20 mouse cellular contexts compared by ENCODE assay signal in genomic region chr8:47928604-47929185, GRCm38 (mm10).
A peak's percentile ranks its signal among the peaks of the same experiment; 100 is the strongest.
DNase-seq lines count a peak whose midpoint lies in the region; ATAC-seq and TF ChIP-seq lines count a peak whose summit lies in the region.
"Had no signal": no experiment of that assay in that cellular context is flagged by ENCODE, and none has a peak within 500 bp of the region (broad histone marks: within the 10 kb centered on the region; RNA-seq: fewer than 3 reads in every experiment).

No protein-coding gene starts in this region.

- CTCF ChIA-PET in Patski (lab: Charles Lee), result interaction anchor here (0.8 to 4.0 kb wide), 9 partner anchors 11 to 88 kb away, joined by 3 to 18 read pairs (median 3); no protein-coding TSS in a partner anchor

- peaks cover 24% of the 10 kb centered on the region for H3K4me1 ChIP-seq in lung, adult 2 months (ENCODE audit: control insufficient read depth, insufficient read depth, low read length)
- no peaks in the 10 kb centered on the region for H3K4me1 ChIP-seq in ES-Bruce4 (ENCODE audit: control insufficient read depth, insufficient read depth, low read length)
- H3K4me1 ChIP-seq in hindbrain, embryonic 11.5 days (replicated peaks; ENCODE audit: control insufficient read depth, insufficient read depth, low read length), result peaks cover 3% of the 10 kb centered on the region

- no peak for TF ChIP-seq EP300 in ES-Bruce4 (IDR thresholded peaks at IDR 0.05; ENCODE audit: insufficient read depth, low read depth, low read length)

- no peak overlapping the region for H3K4me2 ChIP-seq in hindbrain, embryonic 11.5 days (replicated peaks; ENCODE audit: low read depth, low read length)
- H3K4me2 ChIP-seq: forebrain, embryonic 13.5 days; heart, embryonic 12.5 days; hindbrain, embryonic 15.5 days had no signal

- ATAC-seq in Patski, result no peak
- ATAC-seq in hindbrain, embryonic 11.5 days (ENCODE audit: low FRiP score), result no peak
- ATAC-seq: activated CD4-positive, CD25-positive, alpha-beta regulatory T cell, adult 4 months; forebrain, embryonic 13.5 days; forebrain, postnatal 0 days; intestine, embryonic 16.5 days had no signal

- 58% methylated on average over 12 of the region's 12 CpGs for WGBS in lung, adult 2 months
- WGBS in hindbrain, embryonic 11.5 days, result 90% methylated on average over 12 of the region's 12 CpGs

- H3K9ac ChIP-seq in ES-Bruce4 (ENCODE audit: low read depth, poor library complexity, severe bottlenecking), result no peak overlapping the region
- no peak overlapping the region for H3K9ac ChIP-seq in hindbrain, embryonic 11.5 days (ENCODE audit: low read depth, low read length)
- H3K9ac ChIP-seq: forebrain, embryonic 13.5 days; forebrain, postnatal 0 days; heart, embryonic 12.5 days; hindbrain, embryonic 15.5 days had no signal

- no peaks in the 10 kb centered on the region for H3K9me3 ChIP-seq in ES-Bruce4 (replicated peaks; ENCODE audit: control insufficient read depth, insufficient read depth, low read length, poor library complexity, severe bottlenecking)
- no peaks in the 10 kb centered on the region for H3K9me3 ChIP-seq in hindbrain, embryonic 11.5 days (ENCODE audit: control insufficient read depth, low read length)
- H3K9me3 ChIP-seq: embryonic facial prominence, embryonic 10.5 days; forebrain, embryonic 13.5 days; heart, embryonic 12.5 days; hindbrain, embryonic 10.5 days; hindbrain, embryonic 15.5 days had no signal

- H3K27ac ChIP-seq in ES-Bruce4 (ENCODE audit: insufficient read depth, low read length), result no peak overlapping the region
- H3K27ac ChIP-seq in hindbrain, embryonic 11.5 days (ENCODE audit: low read depth, low read length), result no peak overlapping the region
- H3K27ac ChIP-seq: embryonic facial prominence, embryonic 10.5 days; forebrain, embryonic 13.5 days; hindbrain, embryonic 10.5 days; hindbrain, embryonic 15.5 days had no signal

- H3K4me3 ChIP-seq in lung, adult 2 months (replicated peaks; ENCODE audit: extremely low read depth, low read depth, low read length), result no peak overlapping the region
- H3K4me3 ChIP-seq in ES-Bruce4 (ENCODE audit: low read depth, low read length), result no peak overlapping the region
- no peak overlapping the region for H3K4me3 ChIP-seq in hindbrain, embryonic 11.5 days (ENCODE audit: low read depth, low read length)
- H3K4me3 ChIP-seq: embryonic facial prominence, embryonic 10.5 days; forebrain, embryonic 13.5 days; heart, embryonic 12.5 days; hindbrain, embryonic 10.5 days; hindbrain, embryonic 15.5 days had no signal

- H3K27me3 ChIP-seq in ES-Bruce4 (ENCODE audit: control insufficient read depth, insufficient read depth, low read length, poor library complexity, severe bottlenecking), result no peaks in the 10 kb centered on the region
- no peaks in the 10 kb centered on the region for H3K27me3 ChIP-seq in Patski
- no peaks in the 10 kb centered on the region for H3K27me3 ChIP-seq in hindbrain, embryonic 11.5 days (ENCODE audit: control insufficient read depth, insufficient read depth, low read length)
- H3K27me3 ChIP-seq: forebrain, embryonic 13.5 days; heart, embryonic 12.5 days; hindbrain, embryonic 15.5 days had no signal

- POLR2A ChIA-PET in Patski (lab: Charles Lee), result interaction anchor here (0.5 to 0.6 kb wide), 2 partner anchors 13 to 1233 kb away, joined by 4 to 6 read pairs; no protein-coding TSS in a partner anchor

- H3K36me3 ChIP-seq in ES-Bruce4 (ENCODE audit: control insufficient read depth, insufficient read depth, low read length, poor library complexity, severe bottlenecking), result no peaks in the 10 kb centered on the region
- H3K36me3 ChIP-seq in hindbrain, embryonic 11.5 days (ENCODE audit: control insufficient read depth, insufficient read depth, low read length), result no peaks in the 10 kb centered on the region
- H3K36me3 ChIP-seq: embryonic facial prominence, embryonic 10.5 days; heart, embryonic 12.5 days; hindbrain, embryonic 10.5 days; hindbrain, embryonic 15.5 days had no signal

- TF ChIP-seq CTCF in lung, adult 2 months (IDR thresholded peaks at IDR 0.05; ENCODE audit: insufficient read depth, low read length), result peak; percentile 30; the same call in 1 of the 2 replicates
- peak; percentile 30 for TF ChIP-seq CTCF in ES-Bruce4 (IDR thresholded peaks at IDR 0.05; ENCODE audit: low read depth, low read length)
- TF ChIP-seq CTCF in Patski (IDR thresholded peaks at IDR 0.05), result peak; percentile 64

- DNase-seq in heart, postnatal 4 days, result peak; percentile 3
- DNase-seq in heart, adult 18-20 months, result no peak
- no peak for DNase-seq in lung, adult 2 months
- no peak for DNase-seq in lung, adult 18-20 months
- no peak for DNase-seq in Patski (ENCODE audit: low read depth, low spot score)
- no peak for DNase-seq in hindbrain, embryonic 11.5 days (ENCODE audit: low spot score)
- DNase-seq: adrenal gland, postnatal 14 days; cerebellum, adult 11-12 months; cerebellum, adult 9-10 months; cerebellum, postnatal 25 days; forebrain, postnatal 0 days; gastrocnemius, postnatal 14 days had no signal

- in situ Hi-C loops in Patski (cut with MboI; ENCODE audit: low pct_unique_long_range_greater_than_20kb), result loop anchor here (5.0 kb wide), 1 partner anchor 39 kb away; no protein-coding TSS in a partner anchor

- no peak for TF ChIP-seq POLR2A in lung, adult 2 months (IDR thresholded peaks at IDR 0.05; ENCODE audit: borderline replicate concordance, extremely low read depth, low read depth, low read length)
- no peak for TF ChIP-seq POLR2A in ES-Bruce4 (IDR thresholded peaks at IDR 0.05; ENCODE audit: insufficient read depth, low read length)
